Mouse (Mus musculus) small intestine, adult 2 months (tissue): ENCODE results near the gene Prpf40b.

Experiments
- CTCF ChIP-seq: fragments of 200-500 bp; IDR thresholded peaks from 2 replicates; pipeline ENCODE4 v1.5.1; 2012; ENCODE audit warnings: low read depth, mild to moderate bottlenecking, control low read depth, inconsistent platforms, low read length, moderate library complexity, mixed read lengths; ENCODE audit not compliant: insufficient replicate concordance, insufficient read length; ENCODE audit errors: extremely low read depth
- POLR2A ChIP-seq: fragments of 200-500 bp; IDR thresholded peaks from 2 replicates; pipeline ENCODE4 v1.6.1; 2012; ENCODE audit warnings: low read depth, mild to moderate bottlenecking, control low read depth, inconsistent platforms, low read length, moderate library complexity

- TF ChIP-seq CTCF (no peak), POLR2A (no peak)
Measured at GRCm38 (mm10) chr15:99326407-99326806, 31.5 kb downstream of the Prpf40b start.
